Mouse (Mus musculus) activated CD4-positive, CD25-positive, alpha-beta regulatory T cell (primary cell): ENCODE results near the gene Zscan29. TPM values are rescaled to one million over a fixed set of nuclear protein-coding genes. Genes with fewer than 3 reads are reported as not detected.

Source experiments
- polyA plus RNA-seq, 2 experiments: library from polyadenylated mRNA; unstranded; fragments of 100-300 nt; shearing (Covaris generic); gene quantifications; one replicate each; pipeline ENCODE4 v1.2.1; 2017

The Zscan29 gene
- 10 to 100 TPM; 27.1 to 45.5 TPM for polyA plus RNA-seq

DNA sequence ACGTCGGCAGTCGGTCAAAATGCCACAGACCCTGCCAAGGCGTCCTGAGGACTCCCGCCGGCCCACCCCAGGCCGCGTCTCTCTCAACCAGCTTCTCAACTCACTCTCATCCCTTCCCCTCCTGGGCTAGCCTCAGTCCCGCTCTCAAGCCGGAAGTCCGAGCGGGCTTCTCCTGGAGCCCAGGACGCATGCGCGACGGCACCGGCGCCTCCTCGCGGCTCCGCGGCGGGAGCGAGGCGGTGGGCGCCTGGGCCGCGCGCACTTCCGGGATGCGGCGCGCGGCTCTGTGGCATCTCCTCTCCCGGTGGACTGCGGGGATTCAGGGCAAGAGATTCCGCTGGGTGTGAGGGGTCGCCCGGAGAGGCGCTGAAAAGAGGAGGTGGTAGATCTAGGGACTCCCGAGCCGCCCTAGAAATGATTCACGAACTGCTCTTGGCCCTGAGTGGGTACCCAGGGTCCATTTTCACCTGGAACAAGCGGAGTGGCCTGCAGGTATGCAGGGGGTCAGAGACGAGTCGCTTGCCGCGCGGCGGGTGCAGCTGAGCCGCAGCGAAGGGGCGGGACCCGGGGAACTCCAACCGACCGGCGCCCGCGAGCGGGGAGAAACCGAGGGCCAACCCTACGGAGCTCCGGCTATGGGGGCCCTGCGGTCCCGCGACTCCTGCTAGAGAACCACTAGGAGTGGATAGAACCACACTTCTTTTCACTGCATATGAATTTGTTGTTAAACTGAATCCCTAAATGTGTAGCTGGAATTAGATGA is at the start of gene Zscan29:
Zscan29 (minus strand) TSS at position 146 of the 763 bp plus-strand sequence.

GRCm38 (mm10) chr2:121170481-121170971 is 399 bp downstream of the Zscan29 start, which contains the start of gene Tubgcp4:
Gene Tubgcp4 (plus strand): TSS chr2:121170654.

DNA sequence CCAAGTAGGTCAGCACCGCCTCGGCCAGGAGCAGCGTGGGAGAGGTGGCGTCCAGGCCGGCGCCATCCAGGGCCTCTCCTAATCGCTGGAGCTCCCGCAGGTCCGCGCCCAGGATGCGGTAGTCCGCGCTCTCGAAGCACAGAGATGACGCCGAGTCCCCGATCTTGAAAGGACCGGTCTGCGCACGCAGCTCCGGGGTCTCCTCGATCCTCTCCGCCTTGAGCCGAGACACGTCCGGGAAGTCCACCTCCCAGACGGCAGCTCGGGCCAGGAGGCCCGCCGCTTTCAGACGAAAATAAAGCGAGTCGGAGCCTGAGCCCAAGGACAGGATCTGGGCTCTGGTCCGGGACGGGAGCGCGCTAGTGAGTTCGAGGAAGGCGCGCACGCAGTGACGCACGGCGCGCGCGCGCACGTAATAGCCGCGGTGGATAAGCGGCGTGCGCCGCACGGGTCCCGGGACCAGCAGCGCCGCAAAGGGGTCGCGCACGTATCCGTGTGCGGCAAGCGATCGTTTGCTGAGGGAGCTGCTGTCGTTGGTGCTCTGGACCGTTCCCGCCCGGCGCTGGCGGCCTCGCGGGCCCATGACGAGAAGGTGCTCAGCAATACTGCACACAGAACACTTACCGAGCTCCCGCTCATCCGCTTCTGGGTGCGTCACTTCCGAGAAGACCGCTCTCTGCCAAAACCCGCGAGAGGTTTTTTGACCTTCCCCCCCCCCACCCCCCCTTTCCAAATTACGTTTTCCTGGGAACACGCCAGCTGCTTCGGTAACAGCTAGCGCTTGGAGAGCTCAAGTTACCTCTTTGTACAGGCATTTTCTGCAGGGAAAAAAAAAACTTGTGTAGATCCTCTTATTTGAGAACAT is 30.7 kb downstream of the Zscan29 start, which contains the start of the genes Adal and Lcmt2:
Adal (plus strand) TSS at position 411 of the 865 bp plus-strand sequence.
Lcmt2 (minus strand) TSS at position 636 of the 865 bp plus-strand sequence.

GRCm38 (mm10) chr2:121109695-121110094 is 61.2 kb downstream of the Zscan29 start, which contains the start of gene Tgm7:
Gene Tgm7 (minus strand): TSS chr2:121109795.

Other genes with a start within 250 kb of the Zscan29 start
- gene Ubr1, start 200.4 kb downstream of the Zscan29 start, polyA plus RNA-seq: 10 to 100 TPM; 40.6 to 50.9 TPM
- gene Tmem62, start 194.1 kb downstream of the Zscan29 start, polyA plus RNA-seq: 10 to 100 TPM; 21.8 to 25.6 TPM
- 100 to 1,000 TPM; 132 to 161 TPM for gene Ccndbp1, start 162.7 kb downstream of the Zscan29 start, polyA plus RNA-seq
- 1 to 10 TPM in 1 of 2 experiments, not detected in 1; 1.2 TPM for gene Epb42, start 134.1 kb downstream of the Zscan29 start, polyA plus RNA-seq
- under 1 TPM in 1 of 2 experiments, not detected in 1; 0.31 TPM for gene Tgm5, start 85.3 kb downstream of the Zscan29 start, polyA plus RNA-seq
- under 1 TPM in 1 of 2 experiments, not detected in 1; 0.10 TPM for gene Tgm7, start 61.3 kb downstream of the Zscan29 start, polyA plus RNA-seq
- gene Adal, start 30.7 kb downstream of the Zscan29 start, polyA plus RNA-seq: 10 to 100 TPM; 16.4 to 20.5 TPM
- 10 to 100 TPM; 17.9 to 19.7 TPM for gene Lcmt2, start 30.5 kb downstream of the Zscan29 start, polyA plus RNA-seq
- gene Tubgcp4, start 471 bp downstream of the Zscan29 start, polyA plus RNA-seq: 10 to 100 TPM; 74.4 to 82.9 TPM
- gene Trp53bp1, start 100.3 kb upstream of the Zscan29 start, polyA plus RNA-seq: 10 to 100 TPM; 28.1 to 45.6 TPM
- under 1 TPM; 0.01 to 0.14 TPM for gene Map1a, start 118.5 kb upstream of the Zscan29 start, polyA plus RNA-seq
- 10 to 100 TPM in 1 of 2 experiments, 1 to 10 TPM in 1; 8.9 to 11.3 TPM for gene Ppip5k1, start 184.3 kb upstream of the Zscan29 start, polyA plus RNA-seq
- under 1 TPM in 1 of 2 experiments, not detected in 1; 0.27 TPM for gene Ckmt1, start 186.6 kb upstream of the Zscan29 start, polyA plus RNA-seq
- gene Strc, start 216.0 kb upstream of the Zscan29 start, polyA plus RNA-seq: under 1 TPM; 0.07 to 0.12 TPM
- 100 to 1,000 TPM; 589 to 791 TPM for gene Pdia3, start 242.7 kb upstream of the Zscan29 start, polyA plus RNA-seq
- gene Catsper2, start 242.7 kb upstream of the Zscan29 start, polyA plus RNA-seq: 1 to 10 TPM; 2.6 to 2.8 TPM